Mouse (Mus musculus) liver, postnatal 0 days (tissue): ENCODE measurements around the gene Mrgprd. TPM values are rescaled to one million over a fixed set of nuclear protein-coding genes. Genes with fewer than 3 reads are reported as not detected.

Experiments used
- ATAC-seq: fragments of 200-750 bp; cut with Nextera tagmentation; 2 replicates; pipeline ENCODE4 v1.8.0; 2017; ENCODE audit warnings: mild to moderate bottlenecking, moderate library complexity
- DNase-seq: peaks from one replicate; pipeline ENCODE4 v3.0.0-alpha.2; 2016
- H3K27ac ChIP-seq: fragments of 300-500 bp; sonication (generic); 2 replicates; pipeline ENCODE4 v1.5.1; 2014; ENCODE audit warnings: antibody characterized with exemption, moderate library complexity, mild to moderate bottlenecking, low read depth
- H3K27me3 ChIP-seq: fragments of 300-500 bp; sonication (generic); 2 replicates; pipeline ENCODE4 v1.6.1; 2014; ENCODE audit warnings: low read length, control low read depth, mixed read lengths; ENCODE audit not compliant: insufficient read depth
- H3K36me3 ChIP-seq: fragments of 300-500 bp; sonication (generic); replicated peaks from 2 replicates; pipeline ENCODE4 v1.6.1; 2014; ENCODE audit warnings: mild to moderate bottlenecking, control low read depth, low read length, moderate library complexity, mixed read lengths; ENCODE audit not compliant: insufficient read depth
- H3K4me1 ChIP-seq: fragments of 300-500 bp; sonication (generic); 2 replicates; pipeline ENCODE4 v1.6.1; 2014; ENCODE audit warnings: antibody characterized with exemption, mild to moderate bottlenecking, control low read depth; ENCODE audit not compliant: insufficient read depth
- H3K4me2 ChIP-seq: fragments of 300-500 bp; sonication (generic); 2 replicates; pipeline ENCODE4 v1.6.1; 2014; ENCODE audit warnings: low read depth, mild to moderate bottlenecking, low read length, moderate library complexity, mixed read lengths
- H3K4me3 ChIP-seq: fragments of 300-500 bp; sonication (generic); 2 replicates; pipeline ENCODE4 v1.5.1; 2014; ENCODE audit warnings: low read depth, low read length
- H3K9ac ChIP-seq: fragments of 300-500 bp; sonication (generic); replicated peaks from 2 replicates; pipeline ENCODE4 v1.6.1; 2014; ENCODE audit warnings: mild to moderate bottlenecking, moderate library complexity
- H3K9me3 ChIP-seq: fragments of 300-500 bp; sonication (generic); 2 replicates; pipeline ENCODE4 v1.6.1; 2016; ENCODE audit warnings: mild to moderate bottlenecking, control low read depth, low read length, mixed read lengths
- CTCF ChIP-seq: sonication (generic); IDR thresholded peaks from 2 replicates; pipeline ENCODE4 v1.5.1; 2016; ENCODE audit warnings: antibody characterized with exemption, low read depth
- EP300 ChIP-seq: IDR thresholded peaks from 2 replicates; pipeline ENCODE4 v1.6.1; 2016; ENCODE audit warnings: antibody characterized with exemption, low read depth, mild to moderate bottlenecking
- WGBS: fragments of 180-500 bp; shearing (Covaris S2); extraction: QIAGEN DNeasy Blood & Tissue Kit; methylation state at CpG from one replicate; pipeline ENCODE4 v1.1.7; 2014; ENCODE audit not compliant: insufficient replicate concordance; 5-methylcytosine and 5-hydroxymethylcytosine counted together
- polyA plus RNA-seq: library from polyadenylated mRNA; unstranded; fragments of >200 nt; fragmentation: Nextera tagmentation; extraction: Ambion mirVana; gene quantifications from 2 replicates; pipeline ENCODE4 v1.2.1, GENCODE M21; 2015

Gene Mrgprd
- polyA plus RNA-seq, 1 experiment from 2014 or later: not detected

DNA sequence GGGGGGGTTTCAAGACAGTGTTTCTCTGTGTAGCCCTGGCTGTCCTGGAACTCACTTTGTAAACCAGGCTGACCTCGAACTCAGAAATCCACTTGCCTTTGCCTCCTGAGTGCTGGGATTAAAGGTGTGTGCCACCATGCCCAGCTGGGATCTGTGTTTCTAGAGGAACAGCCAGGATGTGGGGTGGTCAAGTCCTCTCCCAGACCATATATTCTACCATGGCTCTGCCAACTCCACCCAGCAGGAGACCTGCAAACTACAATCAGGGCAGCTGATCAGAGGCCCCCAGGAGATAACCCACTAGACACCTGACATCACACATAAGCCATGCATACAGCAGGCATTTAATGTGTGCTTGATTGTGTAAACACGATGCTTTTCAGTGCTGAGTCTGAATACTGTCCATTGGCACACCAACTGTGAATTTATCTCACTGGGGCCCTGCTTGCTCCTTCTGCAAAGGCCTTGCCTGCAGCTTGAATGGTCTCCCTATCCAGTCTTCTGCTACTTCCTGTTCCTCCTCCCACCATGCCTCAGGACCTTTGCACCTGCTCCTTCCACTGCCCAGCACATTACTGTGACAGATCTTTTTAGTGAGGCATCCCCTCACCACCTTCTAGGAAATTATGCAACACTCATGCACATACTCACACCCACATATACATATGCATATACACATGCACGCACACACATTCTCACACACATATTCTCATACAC is 21.1 kb downstream of the Mrgprd start:
- Histone ChIP-seq H3K4me2 (no peak overlapping the region), H3K27me3 (no peaks in the 10 kb centered on the region), H3K27ac (no peak overlapping the region), H3K4me1 (no peaks in the 10 kb centered on the region), H3K9me3 (no peaks in the 10 kb centered on the region), H3K9ac (no peak overlapping the region), H3K4me3 (no peak overlapping the region), H3K36me3 (no peaks in the 10 kb centered on the region)
- no peak for TF ChIP-seq CTCF
- no peak for TF ChIP-seq EP300
- 73% methylated on average over 3 of the region's 3 CpGs for WGBS
- ATAC-seq (no peak), DNase-seq (no peak)

DNA sequence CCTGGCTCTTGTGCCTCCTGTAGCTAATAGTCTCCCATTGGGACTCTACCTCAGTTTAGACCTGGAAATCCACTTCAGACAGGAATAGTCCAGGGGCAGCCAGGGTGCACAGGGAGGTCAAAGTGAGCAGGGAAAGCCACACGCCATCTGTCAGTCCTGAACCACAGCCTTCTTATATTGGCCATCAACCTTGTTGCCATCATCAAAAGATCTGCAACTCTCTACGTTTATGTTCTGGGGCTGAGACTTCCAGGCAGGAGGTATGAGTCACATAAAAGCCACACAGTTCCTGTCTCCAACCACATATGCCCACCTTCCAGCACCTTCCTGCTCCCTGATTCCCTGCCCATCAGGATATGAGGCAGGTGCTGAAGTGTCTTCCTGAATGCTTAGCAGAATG is 23.3 kb downstream of the Mrgprd start:
- no peak overlapping the region for H3K4me3 ChIP-seq
- H3K27ac ChIP-seq: no peak overlapping the region
- no peaks in the 10 kb centered on the region for H3K4me1 ChIP-seq
- WGBS: 47% methylated on average over 2 of the region's 2 CpGs
- no peak overlapping the region for H3K9ac ChIP-seq
- no peak overlapping the region for H3K4me2 ChIP-seq
- no peak for TF ChIP-seq CTCF
- TF ChIP-seq EP300: no peak
- ATAC-seq (no peak), DNase-seq (no peak)
- H3K27me3 ChIP-seq: no peaks in the 10 kb centered on the region
- no peaks in the 10 kb centered on the region for H3K36me3 ChIP-seq
- no peaks in the 10 kb centered on the region for H3K9me3 ChIP-seq

DNA sequence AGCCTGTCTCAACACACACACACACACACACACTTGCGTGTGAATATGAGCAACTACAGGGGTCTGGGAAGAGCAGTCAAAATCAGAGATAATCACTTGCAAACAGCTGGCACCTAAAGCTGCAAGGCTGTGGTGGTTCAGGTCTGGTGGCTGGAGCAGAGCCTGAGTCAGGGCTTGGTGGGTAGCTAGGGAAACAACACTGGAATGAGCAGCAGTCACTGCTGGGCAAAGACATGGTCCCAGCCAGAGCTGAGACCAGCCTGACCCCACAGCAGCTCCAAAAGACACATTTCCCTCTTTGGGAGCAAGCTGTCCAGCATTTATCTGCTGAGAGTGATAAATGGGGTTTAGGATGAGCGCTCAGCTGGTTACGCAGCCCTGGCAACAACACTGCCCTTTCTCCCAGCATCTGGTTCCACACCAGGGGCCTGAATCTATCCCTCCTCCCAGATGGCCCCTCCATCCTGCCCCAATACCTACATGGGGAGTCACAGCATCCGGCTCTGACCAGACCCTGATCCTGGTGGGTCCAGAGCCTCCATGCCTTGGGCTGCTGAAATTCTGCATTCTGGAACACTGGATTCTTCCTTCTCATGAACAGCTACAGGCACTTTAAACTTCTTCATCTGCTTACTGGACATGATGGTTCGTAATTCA is 25.7 kb downstream of the Mrgprd start:
- Histone ChIP-seq H3K4me1 (no peaks in the 10 kb centered on the region), H3K27me3 (no peaks in the 10 kb centered on the region), H3K27ac (no peak overlapping the region), H3K36me3 (no peaks in the 10 kb centered on the region), H3K9me3 (no peaks in the 10 kb centered on the region), H3K9ac (no peak overlapping the region), H3K4me3 (no peak overlapping the region), H3K4me2 (no peak overlapping the region)
- WGBS: 75% methylated on average over 5 of the region's 5 CpGs
- no peak for TF ChIP-seq EP300
- no peak for TF ChIP-seq CTCF
- ATAC-seq (no peak), DNase-seq (no peak)

Other genes with a start within 250 kb of the Mrgprd start
- not detected in 2 replicates for gene 1810010D01Rik, start 106.7 kb upstream of the Mrgprd start, polyA plus RNA-seq
- gene Tpcn2, start 30.8 kb upstream of the Mrgprd start, polyA plus RNA-seq: 2.2 and 2.3 TPM in 2 replicates
- 0.16 and 0.24 TPM in 2 replicates for gene Mrgprf, start 14.0 kb upstream of the Mrgprd start, polyA plus RNA-seq